Mouse (Mus musculus): ENCODE data around the gene Ltbp2.

Ltbp2 gene

DNA sequence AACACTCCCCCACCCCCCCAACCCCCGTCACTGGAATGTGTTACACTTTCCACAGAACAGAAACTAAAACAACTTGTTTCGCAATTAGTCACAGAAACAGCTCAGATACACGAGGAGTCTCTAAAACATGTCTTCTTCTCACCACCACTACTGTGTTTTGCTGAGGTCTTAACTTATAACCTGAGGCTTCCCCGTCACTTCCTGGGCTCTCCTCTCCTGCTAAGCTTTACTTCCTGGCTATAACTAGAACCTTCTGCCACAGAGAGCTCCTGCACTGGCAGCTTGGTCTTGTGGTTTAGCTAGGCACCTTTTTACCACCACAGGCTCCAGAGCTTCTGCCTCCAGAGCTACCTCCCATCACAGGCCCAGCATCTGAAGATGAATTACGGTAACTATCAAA, 113.8 kb downstream of the Ltbp2 start:
- no peak for DNase-seq (ENCODE audit: low spot score)

DNA sequence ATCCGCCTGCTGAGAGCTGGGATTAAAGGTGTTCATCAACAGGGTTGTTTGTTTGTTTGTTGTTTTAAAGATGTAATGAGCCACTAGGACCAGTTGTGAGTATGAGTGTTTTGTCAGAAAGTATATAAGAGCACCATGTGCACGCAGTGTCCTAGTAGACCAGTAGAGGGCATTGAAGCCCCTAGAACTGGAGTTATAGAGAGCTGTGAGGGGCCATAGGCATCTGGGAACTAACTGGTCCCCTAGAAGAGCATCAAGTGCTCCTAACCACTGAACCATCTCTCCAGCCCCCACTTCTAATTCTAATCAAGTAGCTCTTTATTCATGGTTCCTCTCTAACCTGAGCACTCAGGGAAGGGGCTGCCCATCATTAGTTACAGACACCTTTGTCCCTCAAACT, 117.3 kb downstream of the Ltbp2 start:
- no peak for DNase-seq (ENCODE audit: low spot score)

DNA sequence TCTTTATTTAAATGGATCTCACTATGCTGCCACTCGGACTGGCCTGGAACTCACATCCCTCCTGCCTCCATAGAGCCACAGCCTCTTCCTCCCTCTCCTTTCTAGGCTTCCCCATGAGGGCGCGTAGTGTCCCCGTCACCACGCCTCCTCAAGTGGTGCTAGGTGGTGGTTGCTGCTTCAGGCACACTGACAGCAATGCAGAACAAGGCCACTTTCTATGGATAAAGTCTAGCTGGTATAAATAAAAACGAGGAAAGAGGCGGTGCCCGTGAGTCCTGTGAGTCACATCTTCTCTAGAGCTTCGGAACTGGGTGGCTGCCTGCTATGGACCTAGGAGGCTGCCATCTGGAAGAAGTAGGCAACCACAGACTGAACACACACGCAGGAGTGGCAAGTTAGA, 120.3 kb downstream of the Ltbp2 start:
- DNase-seq (ENCODE audit: low spot score): no peak

DNA sequence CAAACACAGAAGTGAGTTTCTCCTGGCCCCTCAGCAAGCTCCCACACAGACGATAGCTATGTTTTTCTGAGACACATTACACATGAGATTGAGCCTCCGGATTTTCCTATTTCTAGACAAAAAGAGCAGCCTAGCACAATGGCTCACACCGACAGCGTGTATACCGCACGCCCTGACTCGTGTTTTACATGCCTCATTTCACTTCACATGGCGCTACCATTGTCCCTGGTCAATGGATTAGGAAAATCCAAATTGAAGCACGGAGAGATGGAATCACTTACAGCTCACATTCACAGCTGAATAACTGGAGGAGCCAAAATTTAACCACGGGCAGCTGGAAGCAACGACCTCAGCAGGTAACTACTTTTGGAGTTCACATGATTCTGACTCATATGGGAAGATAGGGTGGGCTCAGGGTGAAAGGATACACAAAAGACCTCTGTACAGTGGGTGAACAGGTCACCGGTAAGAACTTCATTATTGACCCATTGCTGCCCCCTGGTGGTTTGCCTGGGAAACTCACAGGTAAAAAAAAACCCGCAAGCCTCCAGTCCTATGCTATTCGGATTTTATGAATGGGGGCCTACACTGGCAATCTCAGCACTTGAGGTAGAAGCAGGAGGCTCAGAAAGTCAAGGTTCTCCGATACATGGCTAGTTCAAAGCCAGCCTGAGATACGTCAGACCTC, 121.2 kb downstream of the Ltbp2 start:
- DNase-seq (ENCODE audit: low spot score): no peak

- DNase-seq (ENCODE audit: low spot score): no peak
Measured at GRCm38 (mm10) chr12:84752131-84752977, 124.0 kb downstream of the Ltbp2 start.

DNA sequence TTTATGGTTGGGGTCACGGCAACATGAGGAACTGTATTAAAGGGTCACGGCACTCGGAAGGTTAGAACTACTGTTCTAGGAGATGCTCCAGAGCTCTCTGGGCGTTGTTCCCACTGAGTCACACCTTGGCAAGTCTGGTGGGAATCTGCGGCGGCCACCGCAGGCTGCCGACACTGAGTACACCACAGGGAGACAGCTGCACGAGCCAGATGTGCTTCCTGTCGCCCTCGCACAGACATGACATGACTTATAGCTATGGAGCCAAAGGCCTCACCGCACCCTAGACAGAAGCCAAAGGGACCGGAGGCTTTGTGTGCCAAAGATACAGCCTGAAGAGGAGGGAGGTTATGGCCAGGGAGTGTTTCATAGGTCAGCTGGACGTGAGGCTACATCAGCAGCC, 125.7 kb downstream of the Ltbp2 start:
- DNase-seq (ENCODE audit: low spot score): no peak

GRCm38 (mm10) chr12:84748134-84748533, 128.2 kb downstream of the Ltbp2 start:
- no peak for DNase-seq (ENCODE audit: low spot score)

DNA sequence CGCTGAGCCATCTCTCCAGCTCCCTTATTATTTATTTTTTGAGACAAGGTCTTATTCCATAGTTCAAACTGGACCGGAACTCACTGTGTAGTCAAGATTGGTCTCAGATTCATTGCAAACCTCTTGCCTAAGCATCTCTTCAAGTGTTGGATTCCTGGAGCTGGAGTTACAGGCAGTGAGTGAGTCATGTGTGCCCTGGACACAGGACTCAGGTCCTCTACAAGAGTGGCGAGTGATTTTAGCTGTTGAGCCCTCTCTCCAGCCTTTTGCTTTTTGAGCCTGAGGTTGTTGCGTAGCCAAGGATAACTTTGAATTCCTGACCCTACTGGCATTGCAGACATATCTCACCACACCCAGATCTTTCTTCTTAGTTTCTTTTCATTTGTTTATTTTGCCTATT, 130.6 kb downstream of the Ltbp2 start:
- no peak for DNase-seq (ENCODE audit: low spot score)

DNA sequence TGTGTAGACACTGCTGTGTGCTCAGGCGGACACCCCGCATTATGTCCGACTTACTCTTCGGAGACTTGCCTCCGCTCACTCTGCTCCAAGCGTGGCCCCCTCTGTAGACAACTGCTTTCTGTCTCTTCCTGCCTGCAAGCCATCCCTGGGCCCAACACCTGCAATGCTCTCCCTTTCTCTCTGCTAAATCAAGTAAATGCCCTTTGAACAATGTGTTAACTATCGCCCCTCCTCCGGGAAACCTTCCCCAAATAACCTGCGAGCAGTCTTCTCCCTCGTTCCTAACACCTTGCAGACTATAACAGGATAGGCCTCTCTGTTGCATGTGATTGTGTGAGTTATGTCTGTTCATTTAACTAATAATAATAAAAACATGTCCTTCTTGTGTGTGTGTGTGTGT, 132.8 kb downstream of the Ltbp2 start:
- no peak for DNase-seq (ENCODE audit: low spot score)

DNA sequence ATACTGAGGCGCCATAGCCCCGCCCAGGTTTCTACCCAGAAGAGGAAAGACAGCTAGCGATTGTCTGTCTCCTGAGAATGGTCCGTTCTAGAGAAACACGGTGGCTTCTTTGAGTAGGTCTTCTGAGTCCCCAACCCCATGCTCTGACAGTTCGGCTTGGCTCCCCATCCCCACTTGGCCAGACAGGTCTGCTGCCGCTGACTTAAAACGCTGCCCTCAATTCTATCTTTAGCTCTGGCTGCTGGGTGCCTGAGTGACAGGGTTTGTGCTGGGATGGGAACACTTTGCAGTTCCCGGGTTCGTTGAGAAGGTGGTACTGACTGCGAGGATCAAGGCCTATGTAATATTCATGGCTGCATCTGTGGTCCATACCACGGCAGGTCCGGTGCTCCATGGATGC, 143.0 kb downstream of the Ltbp2 start:
- DNase-seq (ENCODE audit: low spot score): no peak
